Mouse (Mus musculus) forebrain, embryonic 15.5 days (tissue): ENCODE results near the gene Ankrd44. TPM values are rescaled to one million over a fixed set of nuclear protein-coding genes. Genes with fewer than 3 reads are reported as not detected.

Experiments
- ATAC-seq: fragments of 200-750 bp; cut with Nextera tagmentation; replicated peaks from 2 replicates; pipeline ENCODE4 v1.8.0; 2017; ENCODE audit warnings: mild to moderate bottlenecking, moderate TSS enrichment, moderate library complexity
- H3K27ac ChIP-seq: fragments of 300-500 bp; sonication (generic); replicated peaks from 2 replicates; pipeline ENCODE4 v1.5.1; 2015; ENCODE audit warnings: mild to moderate bottlenecking, inconsistent platforms
- H3K27me3 ChIP-seq: fragments of 300-500 bp; sonication (generic); 2 replicates; pipeline ENCODE4 v1.6.1; 2015; ENCODE audit warnings: inconsistent platforms
- H3K36me3 ChIP-seq: fragments of 300-500 bp; sonication (generic); 2 replicates; pipeline ENCODE4 v1.6.1; 2015; ENCODE audit warnings: mild to moderate bottlenecking, inconsistent platforms
- H3K4me1 ChIP-seq: fragments of 300-500 bp; sonication (generic); 2 replicates; pipeline ENCODE4 v1.6.1; 2015; ENCODE audit warnings: inconsistent platforms
- H3K4me2 ChIP-seq: fragments of 300-500 bp; sonication (generic); replicated peaks from 2 replicates; pipeline ENCODE4 v1.6.1; 2015; ENCODE audit warnings: mild to moderate bottlenecking, inconsistent platforms
- H3K4me3 ChIP-seq: fragments of 300-500 bp; sonication (generic); 2 replicates; pipeline ENCODE4 v1.5.1; 2015; ENCODE audit warnings: mild to moderate bottlenecking, inconsistent platforms
- H3K9ac ChIP-seq: fragments of 300-500 bp; sonication (generic); replicated peaks from 2 replicates; pipeline ENCODE4 v1.6.1; 2015; ENCODE audit warnings: mild to moderate bottlenecking, inconsistent platforms
- H3K9me3 ChIP-seq: fragments of 300-500 bp; sonication (generic); 2 replicates; pipeline ENCODE4 v1.6.1; 2016; ENCODE audit warnings: inconsistent platforms
- WGBS: fragments of 180-500 bp; shearing (Covaris S2); methylation state at CpG from one replicate; pipeline ENCODE4 v1.1.7; 2015; ENCODE audit warnings: mixed read lengths; 5-methylcytosine and 5-hydroxymethylcytosine counted together
- polyA plus RNA-seq: library from polyadenylated mRNA; unstranded; fragments of >200 nt; fragmentation: Nextera tagmentation; extraction: Ambion mirVana; gene quantifications from 2 replicates; pipeline ENCODE4 v1.2.1, GENCODE M21; 2015

Ankrd44 gene
- polyA plus RNA-seq, 1 experiment from 2014 or later = 21.5 TPM

GRCm38 (mm10) chr1:54716921-54717320, 209.3 kb downstream of the Ankrd44 start:
- Histone ChIP-seq H3K4me1 (peaks cover 8% of the 10 kb centered on the region; the same call in 1 of the 2 replicates), H3K36me3 (no peaks in the 10 kb centered on the region), H3K27ac (no peak overlapping the region), H3K4me3 (no peak overlapping the region), H3K9me3 (no peaks in the 10 kb centered on the region), H3K27me3 (no peaks in the 10 kb centered on the region), H3K4me2 (no peak overlapping the region), H3K9ac (no peak overlapping the region)
- whole genome bisulfite sequencing = 90% methylated on average over 6 of the region's 6 CpGs
- ATAC-seq = no peak

- no peak overlapping the region for H3K27ac ChIP-seq
- no peaks in the 10 kb centered on the region for H3K27me3 ChIP-seq
- 27% methylated on average over 8 of the region's 8 CpGs for WGBS
- no peak for ATAC-seq
- H3K9ac ChIP-seq = no peak overlapping the region
- H3K4me3 ChIP-seq = no peak overlapping the region
- H3K36me3 ChIP-seq = no peaks in the 10 kb centered on the region
- H3K9me3 ChIP-seq = no peaks in the 10 kb centered on the region
- H3K4me1 ChIP-seq = peaks cover 16% of the 10 kb centered on the region
- no peak overlapping the region for H3K4me2 ChIP-seq
Measured at GRCm38 (mm10) chr1:54715061-54715760, 211.0 kb downstream of the Ankrd44 start.

- Histone ChIP-seq H3K27me3 (no peaks in the 10 kb centered on the region), H3K4me3 (no peak overlapping the region), H3K4me2 (no peak overlapping the region), H3K9ac (no peak overlapping the region), H3K9me3 (no peaks in the 10 kb centered on the region), H3K27ac (no peak overlapping the region), H3K36me3 (no peaks in the 10 kb centered on the region), H3K4me1 (peaks cover 18% of the 10 kb centered on the region)
- ATAC-seq = no peak; the same call in 1 of the 2 replicates
- 43% methylated on average over 11 of the region's 11 CpGs for WGBS
Measured at GRCm38 (mm10) chr1:54713231-54714173, 212.7 kb downstream of the Ankrd44 start.

GRCm38 (mm10) chr1:54711568-54711967, 214.6 kb downstream of the Ankrd44 start:
- Histone ChIP-seq H3K4me1 (peaks cover 37% of the 10 kb centered on the region), H3K9ac (no peak overlapping the region), H3K36me3 (no peaks in the 10 kb centered on the region), H3K4me2 (no peak overlapping the region), H3K27ac (no peak overlapping the region), H3K4me3 (no peak overlapping the region), H3K27me3 (no peaks in the 10 kb centered on the region), H3K9me3 (no peaks in the 10 kb centered on the region)
- ATAC-seq = no peak
- 97% methylated on average over 3 of the region's 3 CpGs for WGBS

GRCm38 (mm10) chr1:54710550-54710949, 215.6 kb downstream of the Ankrd44 start:
- 35% methylated on average over 1 of the region's 1 CpGs for WGBS

GRCm38 (mm10) chr1:54707888-54708565, 218.2 kb downstream of the Ankrd44 start:
- H3K36me3 ChIP-seq = no peaks in the 10 kb centered on the region
- H3K9me3 ChIP-seq = no peaks in the 10 kb centered on the region
- no peaks in the 10 kb centered on the region for H3K27me3 ChIP-seq
- H3K4me3 ChIP-seq = no peak overlapping the region
- 33% methylated on average over 8 of the region's 8 CpGs for whole genome bisulfite sequencing
- H3K27ac ChIP-seq = peak overlapping the region; percentile 91
- H3K9ac ChIP-seq = no peak overlapping the region
- peak; percentile 89 for ATAC-seq
- peaks cover 39% of the 10 kb centered on the region for H3K4me1 ChIP-seq
- H3K4me2 ChIP-seq = peak overlapping the region; percentile 2; the same call in 1 of the 2 replicates

More at GRCm38 (mm10) chr1:54710550-54710949, 215.6 kb downstream of the Ankrd44 start:
- Histone ChIP-seq H3K9ac (no peak overlapping the region), H3K4me2 (no peak overlapping the region), H3K4me1 (peaks cover 36% of the 10 kb centered on the region), H3K36me3 (no peaks in the 10 kb centered on the region), H3K9me3 (no peaks in the 10 kb centered on the region), H3K27me3 (no peaks in the 10 kb centered on the region), H3K4me3 (no peak overlapping the region), H3K27ac (peak overlapping the region; percentile 48)
- ATAC-seq = no peak

GRCm38 (mm10) chr1:54707036-54707887, 218.9 kb downstream of the Ankrd44 start:
- H3K27ac ChIP-seq = peak overlapping the region; percentile 91
- no peak overlapping the region for H3K4me2 ChIP-seq
- H3K4me3 ChIP-seq = no peak overlapping the region
- H3K36me3 ChIP-seq = no peaks in the 10 kb centered on the region
- no peaks in the 10 kb centered on the region for H3K9me3 ChIP-seq
- peak; percentile 44 for ATAC-seq
- 28% methylated on average over 10 of the region's 10 CpGs for WGBS
- H3K9ac ChIP-seq = no peak overlapping the region
- H3K27me3 ChIP-seq = no peaks in the 10 kb centered on the region
- peaks cover 39% of the 10 kb centered on the region for H3K4me1 ChIP-seq

- ATAC-seq = no peak
- Histone ChIP-seq H3K4me2 (no peak overlapping the region), H3K4me1 (peaks cover 39% of the 10 kb centered on the region), H3K27ac (peak overlapping the region; percentile 91), H3K36me3 (no peaks in the 10 kb centered on the region), H3K27me3 (no peaks in the 10 kb centered on the region), H3K9me3 (no peaks in the 10 kb centered on the region), H3K4me3 (no peak overlapping the region), H3K9ac (no peak overlapping the region)
- WGBS = 27% methylated on average over 3 of the region's 3 CpGs
Measured at GRCm38 (mm10) chr1:54706621-54707020, 219.6 kb downstream of the Ankrd44 start.

GRCm38 (mm10) chr1:54703466-54703865, 222.7 kb downstream of the Ankrd44 start:
- peaks cover 28% of the 10 kb centered on the region for H3K4me1 ChIP-seq
- peak overlapping the region; percentile 5; the same call in 1 of the 2 replicates for H3K27ac ChIP-seq
- peak; percentile 20; the same call in 1 of the 2 replicates for ATAC-seq
- no peaks in the 10 kb centered on the region for H3K9me3 ChIP-seq
- no peaks in the 10 kb centered on the region for H3K36me3 ChIP-seq
- 35% methylated on average over 1 of the region's 1 CpGs for WGBS
- no peaks in the 10 kb centered on the region for H3K27me3 ChIP-seq
- no peak overlapping the region for H3K4me2 ChIP-seq
- H3K4me3 ChIP-seq = no peak overlapping the region
- no peak overlapping the region for H3K9ac ChIP-seq

GRCm38 (mm10) chr1:54702918-54703317, 223.3 kb downstream of the Ankrd44 start:
- Histone ChIP-seq H3K27ac (peak overlapping the region; percentile 5; the same call in 1 of the 2 replicates), H3K4me1 (peaks cover 23% of the 10 kb centered on the region), H3K4me3 (no peak overlapping the region), H3K36me3 (no peaks in the 10 kb centered on the region), H3K9ac (no peak overlapping the region), H3K27me3 (no peaks in the 10 kb centered on the region), H3K4me2 (no peak overlapping the region), H3K9me3 (no peaks in the 10 kb centered on the region)
- no peak for ATAC-seq

- no peaks in the 10 kb centered on the region for H3K9me3 ChIP-seq
- H3K27ac ChIP-seq = no peak overlapping the region
- no peak overlapping the region for H3K4me2 ChIP-seq
- peaks cover 5% of the 10 kb centered on the region for H3K4me1 ChIP-seq
- 87% methylated on average over 3 of the region's 3 CpGs for WGBS
- no peak overlapping the region for H3K9ac ChIP-seq
- ATAC-seq = no peak
- H3K27me3 ChIP-seq = no peaks in the 10 kb centered on the region
- no peaks in the 10 kb centered on the region for H3K36me3 ChIP-seq
- no peak overlapping the region for H3K4me3 ChIP-seq
Measured at GRCm38 (mm10) chr1:54695396-54695795, 230.8 kb downstream of the Ankrd44 start.
